Mouse (Mus musculus) layer of hippocampus, adult 6 months (tissue): Measurements from ENCODE around the gene Arap2. TPM values are rescaled to one million over a fixed set of nuclear protein-coding genes. Genes with fewer than 3 reads are reported as not detected.

Source experiments
- long read RNA-seq, 2 experiments: library from polyadenylated mRNA; unstranded; transcript quantifications; one replicate each; pipeline ENCODE4 v2.0.0; 2019 to 2020
- polyA plus RNA-seq: library from polyadenylated mRNA; unstranded; fragments of <200 nt; fragmentation: Nextera tagmentation; gene quantifications from 2 replicates; pipeline ENCODE4 v1.2.3, GENCODE M21; 2021

Arap2 gene
- 12.5 and 15.4 TPM in 2 replicates for polyA plus RNA-seq
- long read RNA-seq, experiment 1, partial matches to known transcripts: 41 of 47 reads
- long read RNA-seq, experiment 1, other reads (novel, unspliced or antisense): 6 of 47 reads
- long read RNA-seq, experiment 2, full-length matches to known transcripts: 2 of 85 reads
- long read RNA-seq, experiment 2, partial matches to known transcripts: 72 of 85 reads
- long read RNA-seq, experiment 2, other reads (novel, unspliced or antisense): 11 of 85 reads

GRCm38 (mm10) chr5:62765784-62766701 is at the start of gene Arap2:
TSS of gene Arap2 (minus strand) at chr5:62766159.

GRCm38 (mm10) chr5:62813402-62814071 is 47.6 kb upstream of the Arap2 start, which contains the start of gene Dthd1:
TSS of gene Dthd1 (plus strand) at chr5:62813823.

Other genes starting within 250 kb of the Arap2 start
- 0.11 and 0.16 TPM in 2 replicates for gene Dthd1, start 47.7 kb upstream of the Arap2 start, polyA plus RNA-seq